Mouse (Mus musculus) liver, postnatal 0 days (tissue): ENCODE measurements at regions not wholly inside any gene's neighbourhood (a gene's known extent, or its start where the extent isn't known, plus 50 kb on each side); places are given as distances from the start of the nearest gene placed in this dataset.

Source experiments
- ATAC-seq: fragments of 200-750 bp; cut with Nextera tagmentation; 2 replicates; pipeline ENCODE4 v1.8.0; 2017; ENCODE audit warnings: mild to moderate bottlenecking, moderate library complexity
- DNase-seq: peaks from one replicate; pipeline ENCODE4 v3.0.0-alpha.2; 2016
- H3K27ac ChIP-seq: fragments of 300-500 bp; sonication (generic); 2 replicates; pipeline ENCODE4 v1.5.1; 2014; ENCODE audit warnings: antibody characterized with exemption, moderate library complexity, mild to moderate bottlenecking, low read depth
- H3K27me3 ChIP-seq: fragments of 300-500 bp; sonication (generic); 2 replicates; pipeline ENCODE4 v1.6.1; 2014; ENCODE audit warnings: low read length, control low read depth, mixed read lengths; ENCODE audit not compliant: insufficient read depth
- H3K36me3 ChIP-seq: fragments of 300-500 bp; sonication (generic); replicated peaks from 2 replicates; pipeline ENCODE4 v1.6.1; 2014; ENCODE audit warnings: mild to moderate bottlenecking, control low read depth, low read length, moderate library complexity, mixed read lengths; ENCODE audit not compliant: insufficient read depth
- H3K4me1 ChIP-seq: fragments of 300-500 bp; sonication (generic); 2 replicates; pipeline ENCODE4 v1.6.1; 2014; ENCODE audit warnings: antibody characterized with exemption, mild to moderate bottlenecking, control low read depth; ENCODE audit not compliant: insufficient read depth
- H3K4me2 ChIP-seq: fragments of 300-500 bp; sonication (generic); 2 replicates; pipeline ENCODE4 v1.6.1; 2014; ENCODE audit warnings: low read depth, mild to moderate bottlenecking, low read length, moderate library complexity, mixed read lengths
- H3K4me3 ChIP-seq: fragments of 300-500 bp; sonication (generic); 2 replicates; pipeline ENCODE4 v1.5.1; 2014; ENCODE audit warnings: low read depth, low read length
- H3K9ac ChIP-seq: fragments of 300-500 bp; sonication (generic); replicated peaks from 2 replicates; pipeline ENCODE4 v1.6.1; 2014; ENCODE audit warnings: mild to moderate bottlenecking, moderate library complexity
- H3K9me3 ChIP-seq: fragments of 300-500 bp; sonication (generic); 2 replicates; pipeline ENCODE4 v1.6.1; 2016; ENCODE audit warnings: mild to moderate bottlenecking, control low read depth, low read length, mixed read lengths
- CTCF ChIP-seq: sonication (generic); IDR thresholded peaks from 2 replicates; pipeline ENCODE4 v1.5.1; 2016; ENCODE audit warnings: antibody characterized with exemption, low read depth
- EP300 ChIP-seq: IDR thresholded peaks from 2 replicates; pipeline ENCODE4 v1.6.1; 2016; ENCODE audit warnings: antibody characterized with exemption, low read depth, mild to moderate bottlenecking
- WGBS: fragments of 180-500 bp; shearing (Covaris S2); extraction: QIAGEN DNeasy Blood & Tissue Kit; methylation state at CpG from one replicate; pipeline ENCODE4 v1.1.7; 2014; ENCODE audit not compliant: insufficient replicate concordance; 5-methylcytosine and 5-hydroxymethylcytosine counted together

DNA sequence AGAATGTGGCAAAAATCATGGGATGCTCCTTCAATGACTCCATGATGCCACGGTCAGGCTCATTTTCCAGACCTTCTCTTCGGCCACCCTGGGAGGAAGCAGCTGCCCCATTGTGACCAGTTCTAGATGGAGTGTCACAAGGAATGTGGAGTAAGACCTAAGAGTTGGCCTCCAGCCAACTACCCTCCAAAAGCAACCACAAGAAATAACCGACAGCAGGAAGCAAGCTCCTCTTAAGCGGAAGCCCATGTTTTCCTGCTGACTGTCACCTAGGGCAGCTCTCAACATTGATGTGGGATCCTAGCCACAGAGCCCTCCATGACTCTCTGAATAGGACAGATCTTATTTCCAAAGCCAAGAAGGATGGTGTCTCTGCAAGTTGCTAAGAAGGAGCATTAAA, 126.5 kb downstream of the Qdpr start:
- WGBS, result 51% methylated on average over 4 of the region's 4 CpGs
- ATAC-seq, result 0 out of 2 replicates have a peak, but pooled peaks have one; percentile 23
- Histone ChIP-seq H3K36me3 (no peaks in the 10 kb centered on the region), H3K4me3 (no peak overlapping the region), H3K27ac (no peak overlapping the region), H3K27me3 (no peaks in the 10 kb centered on the region), H3K4me1 (0 out of 2 replicates have a peak, but pooled peaks cover 3% of the 10 kb centered on the region), H3K4me2 (no peak overlapping the region), H3K9me3 (no peaks in the 10 kb centered on the region), H3K9ac (no peak overlapping the region)
- TF ChIP-seq CTCF, result no peak
- no peak for TF ChIP-seq EP300
- peak; percentile 16 for DNase-seq

DNA sequence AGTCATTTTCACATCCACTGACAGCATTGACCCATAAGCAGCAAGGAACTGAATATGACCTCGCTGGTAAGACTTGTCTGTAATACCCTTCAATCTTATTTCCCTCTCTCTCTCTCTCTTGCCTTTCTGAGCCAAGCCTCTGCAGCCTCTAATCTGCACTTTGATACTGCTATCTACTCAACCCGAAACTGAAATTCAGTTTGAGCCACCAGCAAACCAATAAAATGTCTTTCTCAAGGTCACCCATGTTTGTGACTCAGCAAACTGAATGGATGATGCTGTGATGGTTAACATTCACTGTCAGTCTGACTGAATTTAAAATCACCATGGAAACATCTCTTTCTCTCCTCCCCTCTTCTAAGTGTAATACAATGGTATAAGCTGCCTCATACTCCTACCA, 132.0 kb downstream of the Qdpr start:
- Histone ChIP-seq H3K36me3 (no peaks in the 10 kb centered on the region), H3K27me3 (no peaks in the 10 kb centered on the region), H3K9me3 (no peaks in the 10 kb centered on the region), H3K4me1 (0 out of 2 replicates have a peak, but pooled peaks cover 3% of the 10 kb centered on the region), H3K9ac (no peak overlapping the region), H3K4me3 (no peak overlapping the region), H3K4me2 (no peak overlapping the region), H3K27ac (no peak overlapping the region)
- no peak for DNase-seq
- 70% methylated on average over 2 of the region's 2 CpGs for WGBS
- no peak for ATAC-seq
- TF ChIP-seq CTCF (no peak), EP300 (no peak)

DNA sequence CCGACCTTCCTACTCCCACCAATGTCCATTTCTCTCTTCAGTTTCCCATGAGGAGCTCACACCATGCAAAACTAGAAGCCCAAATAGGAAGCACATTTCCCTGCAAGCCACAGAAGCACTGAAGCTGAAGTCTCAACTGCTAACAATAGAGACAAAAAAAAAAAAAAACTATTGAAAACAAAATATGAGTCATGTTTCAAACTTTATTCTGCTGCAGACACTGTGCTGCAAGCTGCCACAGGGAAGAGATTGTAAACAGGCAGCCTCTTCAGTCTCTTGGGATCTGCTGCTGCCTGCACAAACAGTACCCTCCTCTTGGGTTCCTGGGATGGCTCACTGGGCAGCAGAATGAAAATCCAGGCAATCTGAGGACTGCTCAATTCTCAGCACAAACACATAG, 148.9 kb downstream of the Qdpr start:
- Histone ChIP-seq H3K4me3 (no peak overlapping the region), H3K9me3 (no peaks in the 10 kb centered on the region), H3K36me3 (no peaks in the 10 kb centered on the region), H3K27ac (no peak overlapping the region), H3K27me3 (no peaks in the 10 kb centered on the region), H3K4me2 (no peak overlapping the region), H3K9ac (no peak overlapping the region), H3K4me1 (no peaks in the 10 kb centered on the region)
- DNase-seq (no peak), ATAC-seq (no peak)
- no peak for TF ChIP-seq EP300
- TF ChIP-seq CTCF, result no peak
- 35% methylated on average over 1 of the region's 1 CpGs for WGBS

DNA sequence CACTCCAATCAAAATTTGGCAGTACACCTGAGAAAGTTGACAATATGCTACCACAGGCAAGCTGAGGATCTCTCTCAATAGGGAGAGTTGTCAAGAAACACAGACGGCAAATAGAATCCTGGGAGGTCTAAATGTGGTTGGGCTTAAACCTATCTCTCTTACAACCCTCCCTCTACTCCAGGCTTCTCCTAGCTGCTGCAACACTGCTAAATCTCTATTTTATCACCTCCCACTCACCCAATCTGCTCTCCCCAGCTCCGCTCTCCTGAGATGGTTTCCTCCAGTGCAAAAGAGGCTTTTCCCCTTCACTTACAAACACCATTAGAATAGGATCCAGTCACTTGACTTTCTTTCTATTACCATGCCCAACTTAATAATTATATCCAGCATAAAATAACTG, 151.2 kb downstream of the Qdpr start:
- Histone ChIP-seq H3K36me3 (no peaks in the 10 kb centered on the region), H3K4me1 (no peaks in the 10 kb centered on the region), H3K4me3 (no peak overlapping the region), H3K9me3 (no peaks in the 10 kb centered on the region), H3K9ac (no peak overlapping the region), H3K27me3 (no peaks in the 10 kb centered on the region), H3K4me2 (no peak overlapping the region), H3K27ac (no peak overlapping the region)
- TF ChIP-seq CTCF, result no peak
- TF ChIP-seq EP300, result no peak
- WGBS, result 44% methylated on average over 2 of the region's 2 CpGs
- ATAC-seq, result no peak
- no peak for DNase-seq

DNA sequence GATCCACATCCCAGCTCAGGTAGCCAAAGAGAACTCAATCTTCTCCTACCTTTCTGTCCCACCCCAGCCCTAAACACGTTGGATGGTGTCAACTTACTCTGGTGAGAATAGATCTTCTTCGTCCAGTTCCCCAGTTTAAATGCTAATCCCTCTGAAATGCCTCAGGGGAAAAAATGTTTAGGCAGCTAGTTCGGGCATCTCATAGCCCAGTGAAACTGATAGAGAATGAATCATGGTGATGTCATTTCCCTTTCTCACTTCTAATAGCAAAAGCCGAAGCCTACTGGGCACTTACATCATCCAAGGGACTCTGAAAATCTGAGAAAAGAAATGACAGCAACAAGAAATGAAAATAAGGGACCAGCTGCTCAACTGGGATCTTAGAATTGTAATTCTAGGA, 154.9 kb downstream of the Qdpr start:
- H3K4me3 ChIP-seq, result no peak overlapping the region
- TF ChIP-seq CTCF (no peak), EP300 (no peak)
- H3K4me1 ChIP-seq, result no peaks in the 10 kb centered on the region
- ATAC-seq (no peak), DNase-seq (no peak)
- no peaks in the 10 kb centered on the region for H3K9me3 ChIP-seq
- 62% methylated on average over 4 of the region's 4 CpGs for WGBS
- no peak overlapping the region for H3K4me2 ChIP-seq
- no peak overlapping the region for H3K9ac ChIP-seq
- no peaks in the 10 kb centered on the region for H3K27me3 ChIP-seq
- H3K27ac ChIP-seq, result no peak overlapping the region
- H3K36me3 ChIP-seq, result no peaks in the 10 kb centered on the region

DNA sequence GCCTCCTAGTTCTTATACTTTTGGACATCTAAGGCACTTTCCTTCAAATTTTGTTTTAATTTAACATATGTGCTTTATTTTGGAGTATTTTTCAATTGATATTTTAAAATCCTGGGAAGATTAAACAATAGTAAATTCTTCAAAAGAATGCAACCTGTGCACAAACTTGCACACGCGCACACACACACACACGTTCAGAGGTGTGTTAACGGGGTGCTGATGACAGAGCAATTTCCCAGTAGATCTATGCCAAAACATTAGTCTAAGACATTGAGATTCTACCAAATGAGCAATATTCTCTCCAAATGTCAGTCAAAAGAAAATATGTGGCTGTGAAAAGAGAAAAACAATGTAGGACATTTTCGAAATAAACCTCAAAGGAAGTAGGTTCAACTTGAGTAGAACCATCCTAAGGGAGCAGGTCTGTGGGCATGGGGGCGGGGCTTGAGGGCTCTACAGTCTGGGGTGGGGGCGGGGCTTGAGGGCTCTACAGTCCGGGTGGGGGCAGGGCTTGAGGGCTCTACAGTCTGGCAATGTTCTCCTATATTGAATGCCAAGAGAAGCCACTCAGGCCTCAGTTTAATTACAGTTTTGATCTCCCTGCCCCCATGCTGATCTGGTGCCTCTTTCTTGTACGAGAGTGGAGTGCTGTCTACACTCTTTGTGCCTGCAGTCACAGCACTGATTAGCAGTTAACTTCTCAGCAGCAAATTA, 157.0 kb downstream of the Qdpr start:
- ATAC-seq, result no peak
- WGBS, result 47% methylated on average over 9 of the region's 9 CpGs

DNA sequence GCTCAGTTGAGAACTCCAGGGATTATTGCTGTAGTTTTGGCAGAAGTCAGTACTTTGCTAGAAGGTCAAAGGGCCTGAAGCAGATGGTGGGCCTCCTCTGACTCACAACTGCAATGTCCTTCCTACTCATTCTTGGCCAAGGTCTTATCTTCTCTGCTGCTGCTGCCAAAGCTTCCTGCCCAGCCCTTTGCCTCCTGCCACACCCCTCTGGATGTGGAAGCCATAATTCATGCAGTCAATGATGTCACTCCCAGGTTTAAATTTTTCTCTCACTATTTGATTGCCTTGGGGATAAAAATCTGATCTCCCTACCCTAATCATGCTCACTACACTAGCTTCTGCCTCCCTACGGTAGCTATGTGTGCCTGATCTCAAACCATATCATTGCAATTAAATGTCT, 157.7 kb downstream of the Qdpr start:
- Histone ChIP-seq H3K4me2 (no peak overlapping the region), H3K9me3 (no peaks in the 10 kb centered on the region), H3K27ac (no peak overlapping the region), H3K9ac (no peak overlapping the region), H3K36me3 (no peaks in the 10 kb centered on the region), H3K27me3 (no peaks in the 10 kb centered on the region), H3K4me1 (no peaks in the 10 kb centered on the region), H3K4me3 (no peak overlapping the region)
- peak; percentile 77 for ATAC-seq
- peak; percentile 26 for DNase-seq
- 32% methylated on average over 1 of the region's 1 CpGs for WGBS
- peak; percentile 59; the same call in 1 of the 2 replicates for TF ChIP-seq EP300
- TF ChIP-seq CTCF, result no peak

More for the DNA sequence above, 157.0 kb downstream of the Qdpr start:
- Histone ChIP-seq H3K36me3 (no peaks in the 10 kb centered on the region), H3K9me3 (no peaks in the 10 kb centered on the region), H3K27me3 (no peaks in the 10 kb centered on the region), H3K4me1 (no peaks in the 10 kb centered on the region), H3K27ac (no peak overlapping the region), H3K9ac (no peak overlapping the region), H3K4me2 (no peak overlapping the region), H3K4me3 (no peak overlapping the region)
- TF ChIP-seq EP300 (no peak), CTCF (no peak)
- DNase-seq, result peak; percentile 36
